Mouse (Mus musculus): Measurements from ENCODE around the gene Neo1.

- no peak for TF ChIP-seq CHD2 (IDR thresholded peaks at IDR 0.05; ENCODE audit: low read depth, low read length)
- TF ChIP-seq ZNF384 (IDR thresholded peaks at IDR 0.05; ENCODE audit: low read depth, low read length): no peak
- TF ChIP-seq ZC3H11A (IDR thresholded peaks at IDR 0.05; ENCODE audit: borderline replicate concordance, low read depth, low read length): no peak
- no peak for TF ChIP-seq MAFK (IDR thresholded peaks at IDR 0.05; ENCODE audit: insufficient read depth, low read depth, low read length)
- TF ChIP-seq HCFC1 (IDR thresholded peaks at IDR 0.05; ENCODE audit: borderline replicate concordance, insufficient read depth, low read length): no peak
Measured at GRCm38 (mm10) chr9:58844597-58844996, 191.6 kb downstream of the Neo1 start.

Measured in ES-E14 (cell line).